Mouse (Mus musculus) macrophage (primary cell): ENCODE measurements around the gene Nr4a2. TPM values are rescaled to one million over a fixed set of nuclear protein-coding genes. Genes with fewer than 3 reads are reported as not detected.

ENCODE experiments used
- H3K27ac ChIP-seq: fragments of 350-480 bp; formaldehyde crosslinking; 2 replicates; pipeline ENCODE4 v1.9.0; 2021
- H3K36me3 ChIP-seq: fragments of 350-480 bp; formaldehyde crosslinking; 2 replicates; pipeline ENCODE4 v1.9.0; 2021; ENCODE audit errors: inconsistent target
- H3K4me3 ChIP-seq: fragments of 350-480 bp; formaldehyde crosslinking; 2 replicates; pipeline ENCODE4 v1.9.0; 2021; ENCODE audit errors: inconsistent target
- H3K79me2 ChIP-seq: fragments of 350-480 bp; formaldehyde crosslinking; 2 replicates; pipeline ENCODE4 v1.9.0; 2021; ENCODE audit errors: inconsistent target
- WGBS: methylation state at CpG from one replicate; pipeline ENCODE4 v1.1.7; 2026; ENCODE audit warnings: inconsistent platforms; ENCODE audit not compliant: missing documents; 5-methylcytosine and 5-hydroxymethylcytosine counted together
- polyA plus RNA-seq: library from polyadenylated mRNA; stranded (reverse); fragments of 250-400 nt; gene quantifications from 3 replicates; pipeline ENCODE4 v1.2.4, GENCODE M21; 2018; ENCODE audit warnings: inconsistent platforms

Nr4a2 gene
- polyA plus RNA-seq, 1 experiment from 2014 or later: 1.7 TPM

GRCm38 (mm10) chr2:57104731-57105130 lies 19.1 kb downstream of the Nr4a2 start:
- no peaks in the 10 kb centered on the region for H3K36me3 ChIP-seq
- H3K79me2 ChIP-seq: no peaks in the 10 kb centered on the region
- no peak overlapping the region for H3K27ac ChIP-seq
- H3K4me3 ChIP-seq: no peak overlapping the region
- 10% methylated on average over 8 of the region's 8 CpGs for WGBS

GRCm38 (mm10) chr2:57103845-57104660 lies 19.8 kb downstream of the Nr4a2 start:
- 5% methylated on average over 22 of the region's 26 CpGs for WGBS
- Histone ChIP-seq H3K79me2 (no peaks in the 10 kb centered on the region), H3K27ac (no peak overlapping the region), H3K36me3 (no peaks in the 10 kb centered on the region), H3K4me3 (no peak overlapping the region)

- Histone ChIP-seq H3K79me2 (no peaks in the 10 kb centered on the region), H3K36me3 (no peaks in the 10 kb centered on the region), H3K4me3 (no peak overlapping the region), H3K27ac (no peak overlapping the region)
- 6% methylated on average over 35 of the region's 37 CpGs for WGBS
Observed at GRCm38 (mm10) chr2:57102856-57103844, 20.7 kb downstream of the Nr4a2 start.

DNA sequence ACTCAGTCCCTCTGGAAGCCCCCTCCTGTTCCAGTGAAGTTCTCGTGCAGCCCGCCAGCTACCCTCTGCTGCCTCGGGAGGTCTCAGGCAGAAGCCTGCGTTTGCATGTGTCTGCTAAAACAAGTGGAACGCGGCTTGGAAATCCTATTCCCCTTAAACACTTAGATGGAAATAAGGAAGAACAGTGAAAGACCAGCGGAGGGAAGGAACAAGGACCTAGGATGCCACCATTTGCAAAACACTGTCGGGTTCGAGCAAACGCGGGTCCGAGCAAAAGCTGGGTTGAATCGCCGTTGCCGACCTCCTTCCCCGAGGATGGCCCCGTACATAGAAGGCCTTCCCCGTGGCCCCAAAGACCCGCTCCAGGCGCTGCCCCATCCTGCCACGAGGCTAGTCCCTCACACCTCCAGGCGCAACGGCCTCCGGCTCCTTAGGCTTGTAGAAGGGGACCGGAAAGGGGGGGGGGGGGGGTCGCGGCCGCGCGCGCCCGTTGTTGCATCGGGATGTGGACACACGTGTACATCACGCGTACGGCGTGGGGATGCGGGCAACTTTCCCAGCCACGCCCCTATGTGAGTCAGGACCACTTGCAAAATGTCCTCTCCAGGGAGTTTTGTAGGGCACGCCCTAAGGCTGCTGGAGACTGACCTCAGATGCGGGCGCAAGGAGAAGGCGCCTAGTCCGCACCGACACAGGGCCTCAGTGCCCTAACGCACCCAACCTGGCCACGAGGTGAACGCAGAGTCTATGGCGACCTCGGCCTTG lies 21.5 kb downstream of the Nr4a2 start:
- H3K36me3 ChIP-seq: no peaks in the 10 kb centered on the region
- H3K27ac ChIP-seq: no peak overlapping the region
- 7% methylated on average over 32 of the region's 51 CpGs for WGBS
- no peaks in the 10 kb centered on the region for H3K79me2 ChIP-seq
- H3K4me3 ChIP-seq: no peak overlapping the region

- H3K36me3 ChIP-seq: no peaks in the 10 kb centered on the region
- 85% methylated on average over 3 of the region's 3 CpGs for WGBS
- H3K79me2 ChIP-seq: no peaks in the 10 kb centered on the region
- no peak overlapping the region for H3K4me3 ChIP-seq
- H3K27ac ChIP-seq: no peak overlapping the region
Observed at GRCm38 (mm10) chr2:57100241-57100640, 23.6 kb downstream of the Nr4a2 start.

DNA sequence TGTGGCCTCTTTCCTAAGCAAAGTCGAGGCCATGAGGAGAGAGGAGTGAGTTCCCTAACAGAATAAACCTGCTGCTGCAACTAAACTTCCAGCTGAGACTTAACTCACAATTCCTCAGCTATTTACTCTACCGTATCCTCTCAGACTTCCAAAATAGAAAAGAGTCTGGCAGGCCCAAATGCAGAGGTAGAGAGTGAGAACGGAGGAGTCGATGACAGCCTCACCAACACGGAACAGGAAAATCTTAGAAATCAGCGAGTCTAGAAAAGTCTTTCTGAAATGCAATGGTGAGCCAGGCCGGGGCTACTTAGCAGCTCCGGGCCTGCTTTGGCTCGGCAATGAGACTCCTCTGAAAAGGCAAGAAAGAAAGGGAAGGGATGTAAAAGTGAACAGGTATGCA lies 51.4 kb downstream of the Nr4a2 start:
- Histone ChIP-seq H3K4me3 (no peak overlapping the region), H3K27ac (no peak overlapping the region), H3K79me2 (no peaks in the 10 kb centered on the region), H3K36me3 (no peaks in the 10 kb centered on the region)
- WGBS: 91% methylated on average over 9 of the region's 9 CpGs

GRCm38 (mm10) chr2:57063480-57063879 lies 60.3 kb downstream of the Nr4a2 start:
- no peaks in the 10 kb centered on the region for H3K36me3 ChIP-seq
- WGBS: 83% methylated on average over 1 of the region's 1 CpGs

More at GRCm38 (mm10) chr2:57063480-57063879, 60.3 kb downstream of the Nr4a2 start:
- H3K79me2 ChIP-seq: no peaks in the 10 kb centered on the region
- no peak overlapping the region for H3K27ac ChIP-seq
- no peak overlapping the region for H3K4me3 ChIP-seq

Other genes starting within 250 kb of the Nr4a2 start
- gene Gpd2, start 113.6 kb upstream of the Nr4a2 start, polyA plus RNA-seq: 10.2 to 13.1 TPM (median 12.5 TPM) in 3 replicates